Mouse (Mus musculus) common myeloid progenitor, adult 5-6 weeks (primary cell): ENCODE results near the gene Ank2. TPM values are rescaled to one million over a fixed set of nuclear protein-coding genes. Genes with fewer than 3 reads are reported as not detected.

Source experiments
- total RNA-seq: library from RNA; stranded (forward); fragments of 200-1000, 187-1606 nt; gene quantifications from 2 replicates; pipeline ENCODE4 v1.2.3, GENCODE M21; 2017

Gene Ank2
- total RNA-seq, 1 experiment from 2014 or later: 0.27 TPM

Other genes with a start within 250 kb of the Ank2 start
- gene Larp7, start 54.0 kb upstream of the Ank2 start, total RNA-seq: 152 and 158 TPM in 2 replicates
- 30.9 and 31.4 TPM in 2 replicates for gene Zgrf1, start 54.1 kb upstream of the Ank2 start, total RNA-seq
- not detected in 2 replicates for gene Neurog2, start 133.8 kb upstream of the Ank2 start, total RNA-seq